Mouse (Mus musculus): ENCODE results near the gene Msi2.

Gene Msi2

DNA sequence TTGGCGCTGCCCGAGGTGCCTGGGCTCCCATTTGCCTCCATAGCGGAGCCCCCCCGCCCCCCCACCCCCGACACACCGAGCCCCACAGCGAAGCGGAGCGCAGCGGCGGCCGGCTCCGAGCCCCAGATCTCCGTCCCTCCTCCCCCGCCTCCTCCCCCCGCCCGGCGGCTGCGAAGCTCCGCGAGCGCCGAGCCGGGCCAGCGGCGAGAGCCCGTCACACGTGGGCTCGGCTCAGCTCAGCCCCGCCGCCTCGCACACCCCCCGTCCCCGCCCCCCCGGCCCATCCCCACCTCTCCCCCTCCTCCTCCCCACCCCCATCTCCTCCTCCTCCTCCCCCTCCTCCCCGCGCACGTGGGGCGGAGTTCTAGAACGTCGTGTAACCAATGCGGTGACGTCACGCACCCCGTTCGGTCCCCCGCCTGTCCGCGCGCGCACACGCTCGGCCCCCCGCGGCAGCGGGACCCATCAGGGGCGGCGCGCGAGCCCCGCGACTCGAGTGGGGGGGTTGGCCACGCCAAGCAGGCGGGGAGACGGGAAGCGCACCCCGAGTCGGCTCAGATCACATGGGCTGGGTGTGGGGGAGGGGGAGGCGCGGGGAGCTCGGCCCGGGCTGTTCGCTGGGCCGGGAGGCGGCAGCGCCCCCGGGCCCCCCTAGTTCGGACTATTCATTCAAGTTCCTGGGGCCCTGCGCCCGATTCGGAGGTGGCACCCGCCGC is at the start of gene Msi2:
Msi2 (minus strand) TSS at position 464 of the 716 bp plus-strand sequence.
- DNase-seq (ENCODE audit: low spot score in 2 of 2): peak; percentile 85 to 89

DNA sequence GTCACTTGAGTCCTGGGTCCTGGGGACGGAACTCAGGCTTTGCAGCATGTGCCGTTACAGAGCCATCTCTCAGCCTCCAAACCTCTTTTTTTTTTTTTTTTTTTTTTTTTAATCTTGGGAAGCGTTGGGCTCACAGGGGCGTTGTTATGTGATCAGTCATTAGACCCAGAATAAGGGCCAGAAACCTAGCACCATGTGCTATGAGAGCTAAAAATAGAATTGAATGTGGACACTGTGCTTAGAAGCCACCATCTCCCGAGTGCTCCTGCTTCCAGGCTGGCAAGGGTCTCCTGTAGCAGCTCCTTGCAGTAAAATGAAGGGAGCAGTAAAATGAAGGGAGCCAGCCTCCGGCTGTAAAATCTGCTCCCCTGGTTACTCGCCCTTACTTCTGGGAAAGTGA is 47.3 kb upstream of the Msi2 start:
- no peak for DNase-seq (ENCODE audit: low spot score in 2 of 2)

DNA sequence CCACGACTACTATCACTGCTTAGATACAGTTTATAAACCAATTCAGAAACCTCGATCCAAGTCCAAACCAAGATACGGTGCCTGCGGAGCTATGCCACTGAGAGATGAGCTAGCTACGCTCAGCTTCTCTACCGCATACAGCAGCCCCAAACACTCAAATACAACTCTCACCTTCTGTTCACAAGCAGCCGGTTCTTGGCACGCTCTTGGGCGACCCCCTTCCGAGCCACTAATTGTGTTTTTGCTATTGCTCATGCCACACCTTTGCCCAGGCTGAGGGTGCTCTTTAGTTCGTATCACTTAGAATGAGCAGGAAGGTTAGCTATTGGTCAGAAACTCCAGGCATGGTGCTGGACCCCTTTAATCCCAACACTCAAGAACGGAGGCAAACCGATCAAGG is 45.1 kb upstream of the Msi2 start:
- DNase-seq (ENCODE audit: low spot score in 2 of 2): no peak

- DNase-seq (ENCODE audit: low spot score in 2 of 2): no peak
Observed at GRCm38 (mm10) chr11:88759501-88759900, 41.2 kb upstream of the Msi2 start.

DNA sequence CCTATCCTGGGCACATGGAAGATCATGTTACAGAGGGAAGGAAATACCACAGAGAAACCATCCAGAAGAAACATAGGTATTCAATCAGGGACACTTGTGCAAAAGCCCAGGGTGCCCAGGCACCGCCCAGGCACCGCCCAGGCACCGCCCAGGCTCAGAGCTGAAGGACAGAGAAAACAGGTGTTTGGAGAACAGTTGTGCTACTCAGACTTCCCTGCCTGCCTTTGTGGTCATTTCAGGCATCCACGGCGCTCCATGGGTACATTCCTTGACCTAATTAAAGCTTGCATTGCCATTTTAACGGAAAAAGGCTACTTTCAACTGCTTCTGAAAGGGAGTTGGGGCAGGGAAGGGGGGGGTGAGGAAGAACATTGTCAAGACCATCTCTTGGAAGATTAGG is 40.1 kb upstream of the Msi2 start:
- no peak for DNase-seq (ENCODE audit: low spot score in 2 of 2)

DNA sequence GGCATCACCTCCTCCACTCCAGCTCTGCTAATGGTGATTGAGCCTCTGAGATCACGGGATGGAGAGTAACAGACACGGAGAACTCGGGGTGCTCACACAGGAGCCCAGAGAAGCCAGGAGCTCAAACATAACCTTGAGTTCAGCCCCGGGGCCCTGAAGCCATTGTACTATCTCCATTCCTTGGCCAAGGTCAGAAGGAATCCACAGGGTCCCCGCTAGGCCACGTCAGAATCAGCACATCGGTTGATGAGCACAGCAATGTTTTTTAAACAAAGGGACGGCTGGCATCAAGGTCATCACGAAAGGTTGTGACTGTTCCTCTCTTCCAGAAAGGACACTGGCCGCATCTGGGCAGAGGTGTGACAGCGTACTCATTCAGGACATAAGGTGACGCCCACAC is 27.0 kb upstream of the Msi2 start:
- no peak for DNase-seq (ENCODE audit: low spot score in 2 of 2)

DNA sequence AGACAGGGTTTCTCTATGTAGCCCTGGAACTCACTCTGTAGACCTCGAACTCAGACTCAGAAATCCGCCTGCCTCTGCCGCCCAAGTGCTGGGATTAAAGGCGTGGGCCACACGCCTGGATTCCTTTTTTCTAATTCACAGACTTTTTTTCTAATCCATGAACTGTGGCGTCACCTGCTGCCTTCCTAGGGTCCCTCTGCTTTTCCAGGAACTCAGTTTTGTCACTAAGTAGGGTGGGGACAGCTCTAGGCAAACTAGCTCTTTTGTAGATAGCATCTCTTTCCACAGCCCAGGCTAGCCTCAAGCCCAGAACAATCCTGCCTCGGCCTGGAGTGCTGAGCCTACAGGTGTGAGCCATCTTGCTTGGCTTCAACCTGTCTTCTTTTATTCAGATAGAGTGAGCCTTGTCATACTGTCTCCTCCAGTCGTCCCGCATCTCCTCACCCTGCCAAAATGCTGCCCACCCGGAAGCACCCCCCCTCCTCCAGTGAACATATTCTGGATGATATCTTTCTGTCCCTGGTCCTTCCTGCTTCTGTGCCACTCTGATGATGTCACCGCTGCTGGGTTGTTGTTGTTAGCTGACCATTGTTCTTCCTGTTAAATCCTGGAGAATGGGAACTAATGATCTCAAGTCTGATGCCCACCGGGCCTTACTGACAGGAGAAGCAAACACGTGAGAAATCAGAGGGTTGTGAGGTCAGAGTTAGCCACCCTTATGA is 21.4 kb upstream of the Msi2 start:
- no peak for DNase-seq (ENCODE audit: low spot score in 2 of 2)

- no peak for DNase-seq (ENCODE audit: low spot score in 2 of 2)
Observed at GRCm38 (mm10) chr11:88729363-88729762, 11.1 kb upstream of the Msi2 start.

GRCm38 (mm10) chr11:88728508-88728890 is 10.2 kb upstream of the Msi2 start:
- DNase-seq (ENCODE audit: low spot score in 2 of 2): peak; percentile 55 to 76

- DNase-seq (ENCODE audit: low spot score in 2 of 2): no peak
Observed at GRCm38 (mm10) chr11:88727768-88728507, 9.6 kb upstream of the Msi2 start.

DNA sequence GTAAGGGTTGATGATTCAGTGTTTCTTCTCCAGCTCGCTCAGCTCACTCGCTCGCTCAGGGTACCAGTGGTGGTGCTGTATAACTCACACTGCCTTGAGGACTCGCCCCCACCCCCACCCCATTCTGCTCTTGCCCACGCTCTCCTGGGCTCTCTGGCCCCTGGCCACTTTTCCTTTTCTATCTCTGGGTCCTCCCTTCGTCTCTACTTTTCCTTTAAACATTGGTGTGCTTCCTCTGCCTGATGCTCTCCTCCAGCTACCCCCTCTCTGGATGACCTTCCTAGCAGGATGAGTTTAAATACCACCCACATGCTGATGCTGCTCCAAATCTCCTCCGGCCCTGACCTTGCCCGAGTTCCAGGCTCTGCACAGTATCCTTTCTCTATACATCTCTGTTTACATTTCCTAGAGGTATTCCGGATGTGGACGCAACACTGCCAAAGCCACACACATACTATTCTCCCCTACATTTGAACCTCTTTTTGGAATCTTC is 2.9 kb upstream of the Msi2 start:
- DNase-seq (ENCODE audit: low spot score in 2 of 2): no peak

DNA sequence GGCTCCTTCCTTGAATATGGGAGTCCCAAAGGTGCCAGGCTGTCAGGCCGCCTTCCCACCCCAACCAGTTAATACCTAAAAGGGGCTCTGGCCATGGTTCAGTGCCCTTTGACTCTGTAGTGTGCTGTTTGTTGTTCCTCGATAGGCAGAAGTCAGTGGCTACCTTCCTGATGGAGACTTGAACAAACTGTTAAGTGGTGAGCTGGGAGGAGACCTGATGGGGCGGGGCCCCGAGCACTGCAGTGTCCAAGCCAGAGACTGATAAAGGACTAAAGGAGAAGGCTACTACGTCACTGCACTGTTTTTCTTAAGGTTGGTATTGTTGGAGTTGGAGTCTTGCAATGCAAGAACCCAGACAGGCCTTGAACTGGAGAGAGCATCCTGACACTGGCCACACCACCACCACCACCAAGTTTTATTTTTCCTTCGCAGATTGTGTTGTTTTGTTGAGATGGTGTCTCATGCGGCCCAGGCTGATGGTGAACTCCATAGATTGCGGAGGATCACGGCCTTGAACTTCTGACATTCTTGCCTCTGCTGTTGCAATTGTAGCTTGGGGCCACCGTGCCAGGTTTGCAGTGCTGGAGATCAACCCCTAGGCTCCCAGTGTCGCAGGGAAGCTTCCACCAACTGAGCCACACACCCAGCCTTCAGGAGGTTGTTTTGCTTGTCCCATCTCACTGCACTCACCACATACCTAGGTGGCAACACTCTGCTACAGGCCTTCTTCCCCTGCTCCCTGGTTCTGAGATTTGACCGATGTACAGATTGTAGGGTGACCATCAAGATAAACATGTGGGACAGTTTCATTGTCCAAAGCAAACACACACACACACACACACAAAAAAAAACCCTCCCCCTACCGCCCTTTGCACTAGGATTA is 2.2 kb upstream of the Msi2 start:
- DNase-seq (ENCODE audit: low spot score in 2 of 2): no peak

GRCm38 (mm10) chr11:88719601-88720000 is 1.3 kb upstream of the Msi2 start:
- DNase-seq (ENCODE audit: low spot score in 2 of 2): no peak

DNA sequence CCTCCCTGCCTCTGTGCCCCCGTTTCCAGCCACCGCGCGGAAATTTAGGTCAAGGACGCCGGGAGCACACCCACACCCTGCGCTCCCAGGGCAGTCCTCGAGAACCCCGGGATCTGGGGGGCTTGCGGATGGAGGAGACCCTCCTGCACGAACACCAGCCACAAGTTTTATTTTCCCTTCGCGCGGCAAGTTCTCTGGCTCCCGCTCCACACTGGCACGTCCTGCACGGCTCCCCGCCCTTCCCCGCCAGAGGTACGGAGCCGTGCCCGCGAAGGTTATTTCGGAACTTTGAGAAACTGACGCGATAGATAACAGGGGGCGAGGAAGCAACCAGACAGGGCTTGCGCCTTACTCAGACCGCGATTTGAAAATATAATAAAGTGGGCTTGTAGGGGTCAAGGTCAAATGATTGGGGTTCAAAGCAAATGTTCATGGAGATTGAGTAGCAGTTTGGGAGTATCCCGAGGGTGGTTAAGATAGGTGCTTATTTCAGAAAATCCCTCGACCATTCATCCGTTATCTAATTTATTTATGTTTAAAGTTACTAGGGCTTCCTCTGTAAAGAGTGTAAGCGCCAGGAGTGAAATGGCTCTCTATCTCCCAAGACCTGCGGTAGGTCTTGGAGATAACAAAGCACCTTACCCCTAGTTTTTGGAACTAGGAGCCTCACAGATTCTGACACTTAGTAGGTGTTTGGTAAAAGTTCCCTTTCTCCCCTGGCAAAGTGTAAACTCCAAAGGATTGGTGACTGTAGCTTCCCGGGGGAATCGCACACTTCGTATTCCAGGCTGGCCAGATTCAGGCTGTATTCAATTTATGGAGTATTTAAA is 668 bp upstream of the Msi2 start:
- no peak for DNase-seq (ENCODE audit: low spot score in 2 of 2)

DNA sequence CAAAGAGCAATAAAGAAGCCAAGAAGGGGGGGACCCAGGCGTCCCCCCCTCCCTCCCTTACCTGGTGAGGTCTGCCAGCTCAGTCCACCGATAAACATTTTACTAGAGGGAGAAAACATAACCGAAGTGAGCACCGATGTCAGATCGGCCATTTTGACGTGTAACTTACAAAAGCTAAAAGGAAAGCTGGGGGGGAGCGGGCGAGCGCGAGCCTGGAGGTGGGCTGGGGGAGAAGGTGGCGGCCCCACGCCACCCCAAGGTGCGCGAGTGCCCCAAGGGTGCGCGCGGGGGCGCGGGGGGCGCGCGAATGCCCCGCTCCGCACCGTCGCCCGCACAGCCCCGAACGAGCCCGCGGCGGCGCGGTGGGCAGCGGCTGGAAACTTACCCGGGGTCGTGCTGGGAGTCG is 666 bp downstream of the Msi2 start:
- DNase-seq (ENCODE audit: low spot score in 2 of 2): no peak

DNA sequence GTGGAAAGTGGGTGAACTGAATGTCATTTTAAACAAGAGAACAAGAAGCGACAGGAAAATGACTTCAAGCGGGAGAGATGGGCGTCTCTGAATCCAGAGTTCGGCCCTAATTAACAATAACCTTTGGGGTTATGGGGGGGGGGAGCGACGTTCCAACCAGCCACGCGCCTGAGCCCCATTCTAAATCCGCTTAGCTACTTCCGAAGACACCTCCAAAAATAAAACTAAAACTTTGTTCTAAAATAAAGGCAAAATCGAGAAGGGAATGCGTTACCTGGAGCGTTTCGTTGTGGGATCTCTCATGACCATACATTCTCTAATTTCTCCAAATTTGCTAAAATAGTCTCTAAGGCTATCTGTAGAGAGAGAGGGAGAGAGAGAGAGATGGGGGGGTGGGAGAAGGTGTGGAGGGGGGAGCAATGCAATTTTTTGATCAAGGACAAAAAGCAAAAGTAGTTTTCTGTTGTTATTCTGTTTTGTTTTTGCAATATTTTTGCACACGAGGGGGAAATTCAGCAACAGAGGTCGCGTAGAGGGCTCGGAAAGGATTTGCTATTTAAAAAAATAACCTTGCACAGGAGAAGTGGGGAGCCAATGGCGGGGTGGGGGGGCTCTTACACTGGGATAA is 1.2 kb downstream of the Msi2 start:
- no peak for DNase-seq (ENCODE audit: low spot score in 2 of 2)

DNA sequence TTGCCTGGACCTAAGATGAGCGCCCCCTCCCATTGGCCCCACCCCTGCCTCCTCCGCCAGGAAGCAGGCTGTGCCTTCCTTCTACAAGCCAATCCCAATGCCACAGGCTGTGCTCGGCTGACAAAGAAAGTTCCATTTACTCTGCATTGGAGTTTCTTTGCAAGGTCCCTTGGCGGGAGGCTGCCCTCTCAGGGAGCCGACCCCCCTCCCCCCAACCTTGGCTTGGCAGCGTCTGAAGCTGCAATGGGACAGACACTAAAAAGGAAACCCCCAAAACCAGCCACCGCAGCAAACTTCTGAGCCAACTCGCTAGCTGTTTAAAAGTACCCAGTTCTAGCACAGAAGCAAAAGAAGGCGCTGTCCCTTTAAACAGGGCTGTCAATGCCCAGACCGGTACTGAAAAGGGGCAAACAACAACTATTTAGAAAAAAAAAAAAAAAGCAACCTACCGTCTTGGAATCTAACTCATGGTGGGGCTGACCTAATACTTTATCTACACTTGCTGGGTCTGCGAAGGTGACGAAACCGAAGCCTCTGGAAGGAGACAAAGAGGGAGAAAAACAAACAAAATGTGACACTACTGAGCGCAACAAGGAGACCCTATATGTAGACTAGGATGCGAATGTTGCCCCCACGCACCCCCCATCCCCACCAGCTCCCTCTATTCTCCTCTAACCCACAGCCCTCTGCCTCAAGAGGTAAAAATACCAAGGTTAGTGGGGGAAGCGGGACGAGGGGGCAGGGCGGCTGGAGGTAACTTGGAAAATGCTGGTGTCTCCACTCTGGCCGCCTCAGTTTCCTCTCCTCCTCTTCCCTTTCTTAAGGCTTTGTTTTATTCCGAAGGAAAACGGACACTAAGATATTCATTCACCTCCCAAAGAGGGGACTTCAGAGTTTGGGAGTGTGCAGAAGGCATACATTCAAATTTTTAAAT is 2.0 kb downstream of the Msi2 start:
- DNase-seq (ENCODE audit: low spot score in 2 of 2): peak; percentile 41 to 42

GRCm38 (mm10) chr11:88715299-88715698 is 3.0 kb downstream of the Msi2 start:
- DNase-seq (ENCODE audit: low spot score in 2 of 2): no peak

GRCm38 (mm10) chr11:88714127-88714526 is 4.2 kb downstream of the Msi2 start:
- no peak for DNase-seq (ENCODE audit: low spot score in 2 of 2)
